ENCODE assay signal across 8 mouse cellular contexts in genomic region chr10:91167352-91167751, GRCm38 (mm10). TPM values are rescaled to one million over a fixed set of nuclear protein-coding genes. Genes with fewer than 3 reads are reported as not detected.
A peak's percentile ranks its signal among the peaks of the same experiment; 100 is the strongest.
DNase-seq lines count a peak whose midpoint lies in the region; ATAC-seq and TF ChIP-seq lines count a peak whose summit lies in the region.

No protein-coding gene starts in this region.

- H3K36me3 ChIP-seq in lung, embryonic 15.5 days: peaks cover 32% of the 10 kb centered on the region
- peaks cover 36% of the 10 kb centered on the region for H3K36me3 ChIP-seq in embryonic facial prominence, embryonic 14.5 days (ENCODE audit: control insufficient read depth, insufficient read depth, low read length)
- H3K36me3 ChIP-seq in intestine, embryonic 15.5 days: peaks cover 15% of the 10 kb centered on the region
- H3K36me3 ChIP-seq in small intestine, adult 2 months (ENCODE audit: control insufficient read depth, insufficient read depth, low read length): peaks cover 21% of the 10 kb centered on the region

- no peaks in the 10 kb centered on the region for H3K27me3 ChIP-seq in lung, embryonic 15.5 days
- H3K27me3 ChIP-seq in embryonic facial prominence, embryonic 14.5 days (replicated peaks; ENCODE audit: control insufficient read depth, insufficient read depth, low read length): no peaks in the 10 kb centered on the region
- no peaks in the 10 kb centered on the region for H3K27me3 ChIP-seq in intestine, embryonic 15.5 days (replicated peaks)
- H3K27me3 ChIP-seq in small intestine, adult 2 months (ENCODE audit: control insufficient read depth, insufficient read depth, low read length): no peaks in the 10 kb centered on the region

- WGBS in lung, embryonic 15.5 days: 25% methylated on average over 7 of the region's 7 CpGs
- 53% methylated on average over 7 of the region's 7 CpGs for WGBS in embryonic facial prominence, embryonic 14.5 days
- WGBS in intestine, embryonic 15.5 days: 33% methylated on average over 7 of the region's 7 CpGs
- 12% methylated on average over 7 of the region's 7 CpGs for WGBS in small intestine, adult 2 months

- peak overlapping the region; percentile 42 for H3K27ac ChIP-seq in lung, embryonic 15.5 days
- H3K27ac ChIP-seq in embryonic facial prominence, embryonic 14.5 days (replicated peaks; ENCODE audit: low read depth, low read length): peak overlapping the region; percentile 34; the same call in 1 of the 2 replicates
- H3K27ac ChIP-seq in intestine, embryonic 15.5 days: 0 out of 2 replicates have a peak overlapping the region, but pooled peaks have one; percentile 5
- H3K27ac ChIP-seq in small intestine, adult 2 months (ENCODE audit: insufficient read depth, low read depth, low read length): no peak overlapping the region

- peak overlapping the region; percentile 60 for H3K4me2 ChIP-seq in lung, embryonic 15.5 days
- H3K4me2 ChIP-seq in embryonic facial prominence, embryonic 14.5 days (ENCODE audit: low read depth, low read length): peak overlapping the region; percentile 54
- peak overlapping the region; percentile 62 for H3K4me2 ChIP-seq in intestine, embryonic 15.5 days (replicated peaks)

- H3K4me3 ChIP-seq in lung, embryonic 15.5 days: peak overlapping the region; percentile 97
- peak overlapping the region; percentile 16 for H3K4me3 ChIP-seq in embryonic facial prominence, embryonic 14.5 days (ENCODE audit: low read depth, low read length)
- H3K4me3 ChIP-seq in intestine, embryonic 15.5 days (replicated peaks): peak overlapping the region; percentile 16
- H3K4me3 ChIP-seq in small intestine, adult 2 months (ENCODE audit: low read depth, low read length): peak overlapping the region; percentile 10; the same call in 1 of the 2 replicates

- H3K9ac ChIP-seq in lung, embryonic 15.5 days: peak overlapping the region; percentile 11; the same call in 1 of the 2 replicates
- H3K9ac ChIP-seq in embryonic facial prominence, embryonic 14.5 days (ENCODE audit: low read depth, low read length): no peak overlapping the region
- no peak overlapping the region; the same call in 1 of the 2 replicates for H3K9ac ChIP-seq in intestine, embryonic 15.5 days

- no peak for ATAC-seq in lung, embryonic 15.5 days (ENCODE audit: borderline replicate concordance, extremely low read depth, low FRiP score, low TSS enrichment)
- no peak for ATAC-seq in embryonic facial prominence, embryonic 14.5 days (ENCODE audit: low read depth)
- no peak for ATAC-seq in intestine, embryonic 15.5 days

- no peak for TF ChIP-seq CTCF in small intestine, adult 2 months (IDR thresholded peaks at IDR 0.05; ENCODE audit: extremely low read depth, insufficient read length, insufficient replicate concordance, low read depth, low read length)

- TF ChIP-seq POLR2A in small intestine, adult 2 months (IDR thresholded peaks at IDR 0.05; ENCODE audit: low read depth, low read length): no peak

- H3K4me1 ChIP-seq in lung, embryonic 15.5 days: peaks cover 31% of the 10 kb centered on the region
- H3K4me1 ChIP-seq in embryonic facial prominence, embryonic 14.5 days (ENCODE audit: control insufficient read depth, insufficient read depth, low read length): peaks cover 27% of the 10 kb centered on the region
- H3K4me1 ChIP-seq in intestine, embryonic 15.5 days (replicated peaks): peaks cover 11% of the 10 kb centered on the region
- no peaks in the 10 kb centered on the region; the same call in 1 of the 2 replicates for H3K4me1 ChIP-seq in small intestine, adult 2 months (ENCODE audit: control insufficient read depth, insufficient read depth, insufficient read length, low read length)

- DNase-seq in lung, postnatal 36 days: no peak
- peak; percentile 65 for DNase-seq in embryonic facial prominence, embryonic 14.5 days (ENCODE audit: low spot score)
- no peak for DNase-seq in cerebellum, adult 9-10 months
- no peak for DNase-seq in left cerebral cortex, adult 11 months (ENCODE audit: low spot score)
- no peak for DNase-seq in retina, postnatal 1 day

- no peaks in the 10 kb centered on the region for H3K9me3 ChIP-seq in lung, embryonic 15.5 days
- H3K9me3 ChIP-seq in embryonic facial prominence, embryonic 14.5 days (ENCODE audit: control insufficient read depth, low read length): no peaks in the 10 kb centered on the region
- no peaks in the 10 kb centered on the region for H3K9me3 ChIP-seq in intestine, embryonic 15.5 days

RNA-seq across cellular contexts. Expression of gene Tmpo, which starts 13.8 kb away (rescaled TPM):
- polyA plus RNA-seq in lung, embryonic 15.5 days (2015; fragmentation: Nextera tagmentation; extraction: Ambion mirVana): 263 and 267 TPM in 2 replicates
- 185 and 227 TPM in 2 replicates for polyA plus RNA-seq in embryonic facial prominence, embryonic 14.5 days (2014; fragmentation: Nextera tagmentation; extraction: Ambion mirVana)
- 165 and 209 TPM in 2 replicates for polyA plus RNA-seq in intestine, embryonic 15.5 days (2015; fragmentation: Nextera tagmentation; extraction: Ambion mirVana)
- polyA plus RNA-seq in small intestine, adult 2 months (2012; rRNA removed): 18.5 and 29.0 TPM in 2 replicates

RNA-seq across cellular contexts. Expression of gene Slc25a3, which starts 43.5 kb away (rescaled TPM):
- 417 and 419 TPM in 2 replicates for polyA plus RNA-seq in lung, embryonic 15.5 days (2015; fragmentation: Nextera tagmentation; extraction: Ambion mirVana)
- polyA plus RNA-seq in embryonic facial prominence, embryonic 14.5 days (2014; fragmentation: Nextera tagmentation; extraction: Ambion mirVana): 515 and 526 TPM in 2 replicates
- polyA plus RNA-seq in intestine, embryonic 15.5 days (2015; fragmentation: Nextera tagmentation; extraction: Ambion mirVana): 611 and 651 TPM in 2 replicates
- polyA plus RNA-seq in small intestine, adult 2 months (2012; rRNA removed): 486 and 781 TPM in 2 replicates

Comparison
In these comparisons a context has a peak if more than half of its experiments do, and no peak if none do; other contexts are left out.
1. H3K4me3 ChIP-seq: peak in every context shown above with its lines; median percentile 97 in lung, embryonic 15.5 days; 16 in embryonic facial prominence, embryonic 14.5 days; 16 in intestine, embryonic 15.5 days; 10 in small intestine, adult 2 months.